Mouse (Mus musculus) embryonic facial prominence, embryonic 12.5 days (tissue): ENCODE measurements around the gene Vps53. TPM values are rescaled to one million over a fixed set of nuclear protein-coding genes. Genes with fewer than 3 reads are reported as not detected.

Source experiments
- ATAC-seq: fragments of 200-750 bp; cut with Nextera tagmentation; 2 replicates; pipeline ENCODE4 v1.8.0; 2017; ENCODE audit not compliant: insufficient number of reproducible peaks, insufficient read depth, low FRiP score, low TSS enrichment
- H3K27ac ChIP-seq: fragments of 300-500 bp; sonication (generic); 2 replicates; pipeline ENCODE4 v1.5.1; 2016; ENCODE audit warnings: mild to moderate bottlenecking
- H3K27me3 ChIP-seq: fragments of 300-500 bp; sonication (generic); 2 replicates; pipeline ENCODE4 v1.6.1; 2016; ENCODE audit warnings: mild to moderate bottlenecking, moderate library complexity
- H3K36me3 ChIP-seq: fragments of 300-500 bp; sonication (generic); 2 replicates; pipeline ENCODE4 v1.6.1; 2016; ENCODE audit warnings: mild to moderate bottlenecking
- H3K4me1 ChIP-seq: fragments of 300-500 bp; sonication (generic); 2 replicates; pipeline ENCODE4 v1.6.1; 2016
- H3K4me2 ChIP-seq: fragments of 300-500 bp; sonication (generic); replicated peaks from 2 replicates; pipeline ENCODE4 v1.6.1; 2016; ENCODE audit warnings: mild to moderate bottlenecking, moderate library complexity
- H3K4me3 ChIP-seq: fragments of 300-500 bp; sonication (generic); 2 replicates; pipeline ENCODE4 v1.5.1; 2016; ENCODE audit warnings: mild to moderate bottlenecking
- H3K9ac ChIP-seq: fragments of 300-500 bp; sonication (generic); 2 replicates; pipeline ENCODE4 v1.6.1; 2016; ENCODE audit warnings: mild to moderate bottlenecking, moderate library complexity
- H3K9me3 ChIP-seq: fragments of 300-500 bp; sonication (generic); 2 replicates; pipeline ENCODE4 v1.6.1; 2016; ENCODE audit warnings: mild to moderate bottlenecking, moderate library complexity
- WGBS: fragments of 180-500 bp; shearing (Covaris S2); methylation state at CpG from one replicate; pipeline ENCODE4 v1.1.7; 2016; 5-methylcytosine and 5-hydroxymethylcytosine counted together
- polyA plus RNA-seq: library from polyadenylated mRNA; unstranded; fragments of >200 nt; fragmentation: Nextera tagmentation; extraction: Ambion mirVana; gene quantifications from 2 replicates; pipeline ENCODE4 v1.2.1, GENCODE M21; 2016

Vps53 gene
- polyA plus RNA-seq, 1 experiment from 2014 or later, result 44.1 TPM

DNA sequence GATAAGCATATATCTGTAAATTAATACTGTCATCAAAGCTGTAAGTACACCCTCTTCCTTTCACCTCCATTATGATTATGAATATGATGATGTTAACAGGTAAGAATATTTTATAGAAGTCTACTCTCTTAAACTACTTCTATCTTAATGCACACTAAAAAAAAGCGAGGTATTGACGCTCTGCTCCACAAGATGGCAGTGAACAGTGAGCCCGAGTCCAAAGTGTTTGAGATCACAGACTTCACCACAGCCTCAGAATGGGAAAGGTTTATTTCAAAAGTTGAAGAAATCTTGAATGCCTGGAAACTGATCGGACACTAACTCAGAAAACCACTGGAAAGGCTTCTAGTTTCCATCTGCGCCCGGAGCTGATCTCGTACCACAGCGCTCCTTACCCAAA is 85.8 kb downstream of the Vps53 start:
- H3K27me3 ChIP-seq, result no peaks in the 10 kb centered on the region
- 87% methylated on average over 8 of the region's 8 CpGs for WGBS
- H3K36me3 ChIP-seq, result peaks cover 3% of the 10 kb centered on the region; the same call in 1 of the 2 replicates
- no peak overlapping the region for H3K4me2 ChIP-seq
- ATAC-seq, result no peak
- no peaks in the 10 kb centered on the region for H3K9me3 ChIP-seq
- peaks cover 5% of the 10 kb centered on the region; the same call in 1 of the 2 replicates for H3K4me1 ChIP-seq
- no peak overlapping the region for H3K4me3 ChIP-seq
- H3K9ac ChIP-seq, result no peak overlapping the region
- no peak overlapping the region for H3K27ac ChIP-seq

- no peak overlapping the region for H3K4me2 ChIP-seq
- ATAC-seq, result no peak
These were observed 89.7 kb downstream of the Vps53 start for GRCm38 (mm10) chr11:76089776-76090175.

DNA sequence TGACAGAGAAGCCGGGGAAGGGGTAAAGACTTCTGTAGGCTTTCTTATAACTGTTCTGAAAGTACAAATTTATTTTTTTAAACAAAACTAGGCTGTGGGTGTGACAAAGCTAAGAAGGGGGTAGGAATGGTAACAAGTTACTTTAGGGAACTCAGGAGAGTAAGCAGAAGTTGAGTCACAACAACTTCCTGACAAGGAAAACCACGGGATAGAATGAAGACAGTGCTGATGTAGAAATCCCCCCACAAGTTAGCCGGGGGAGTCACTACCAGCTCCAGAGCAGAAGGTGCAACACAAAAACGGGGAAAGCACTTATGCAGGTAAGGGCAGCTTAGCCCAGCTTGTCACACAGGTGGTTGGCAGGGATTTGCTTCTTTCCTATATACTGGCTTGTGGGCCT is 90.9 kb downstream of the Vps53 start:
- Histone ChIP-seq H3K9ac (no peak overlapping the region), H3K4me3 (no peak overlapping the region), H3K27me3 (no peaks in the 10 kb centered on the region), H3K4me2 (no peak overlapping the region), H3K4me1 (peaks cover 13% of the 10 kb centered on the region; the same call in 1 of the 2 replicates), H3K9me3 (no peaks in the 10 kb centered on the region), H3K36me3 (peaks cover 4% of the 10 kb centered on the region; the same call in 1 of the 2 replicates), H3K27ac (no peak overlapping the region)
- no peak for ATAC-seq
- 83% methylated on average over 4 of the region's 4 CpGs for WGBS

More at GRCm38 (mm10) chr11:76089776-76090175, 89.7 kb downstream of the Vps53 start:
- Histone ChIP-seq H3K27ac (no peak overlapping the region), H3K4me1 (peaks cover 5% of the 10 kb centered on the region; the same call in 1 of the 2 replicates), H3K9me3 (no peaks in the 10 kb centered on the region), H3K27me3 (no peaks in the 10 kb centered on the region), H3K36me3 (peaks cover 4% of the 10 kb centered on the region; the same call in 1 of the 2 replicates), H3K4me3 (no peak overlapping the region), H3K9ac (no peak overlapping the region)
- 89% methylated on average over 6 of the region's 6 CpGs for WGBS

- Histone ChIP-seq H3K27me3 (no peaks in the 10 kb centered on the region), H3K4me2 (no peak overlapping the region), H3K4me3 (no peak overlapping the region), H3K36me3 (peaks cover 19% of the 10 kb centered on the region), H3K9me3 (no peaks in the 10 kb centered on the region), H3K27ac (no peak overlapping the region), H3K4me1 (peaks cover 13% of the 10 kb centered on the region; the same call in 1 of the 2 replicates), H3K9ac (no peak overlapping the region)
- WGBS, result 65% methylated on average over 5 of the region's 5 CpGs
- no peak for ATAC-seq
These were observed 93.4 kb downstream of the Vps53 start for GRCm38 (mm10) chr11:76085898-76086591.

GRCm38 (mm10) chr11:76084943-76085342 is 94.5 kb downstream of the Vps53 start:
- Histone ChIP-seq H3K36me3 (peaks cover 29% of the 10 kb centered on the region), H3K9me3 (no peaks in the 10 kb centered on the region), H3K4me1 (peaks cover 11% of the 10 kb centered on the region; the same call in 1 of the 2 replicates), H3K4me2 (no peak overlapping the region), H3K27me3 (no peaks in the 10 kb centered on the region), H3K4me3 (no peak overlapping the region), H3K9ac (no peak overlapping the region), H3K27ac (no peak overlapping the region)
- no peak for ATAC-seq
- 95% methylated on average over 1 of the region's 1 CpGs for WGBS

- no peaks in the 10 kb centered on the region for H3K27me3 ChIP-seq
- no peak overlapping the region for H3K9ac ChIP-seq
- no peaks in the 10 kb centered on the region for H3K9me3 ChIP-seq
- H3K4me3 ChIP-seq, result no peak overlapping the region
- H3K27ac ChIP-seq, result no peak overlapping the region; the same call in none of the 2 replicates
- peaks cover 39% of the 10 kb centered on the region for H3K36me3 ChIP-seq
- ATAC-seq, result no peak
- peaks cover 11% of the 10 kb centered on the region; the same call in 1 of the 2 replicates for H3K4me1 ChIP-seq
- no peak overlapping the region for H3K4me2 ChIP-seq
- WGBS, result 32% methylated on average over 3 of the region's 3 CpGs
These were observed 95.5 kb downstream of the Vps53 start for GRCm38 (mm10) chr11:76083941-76084367.

DNA sequence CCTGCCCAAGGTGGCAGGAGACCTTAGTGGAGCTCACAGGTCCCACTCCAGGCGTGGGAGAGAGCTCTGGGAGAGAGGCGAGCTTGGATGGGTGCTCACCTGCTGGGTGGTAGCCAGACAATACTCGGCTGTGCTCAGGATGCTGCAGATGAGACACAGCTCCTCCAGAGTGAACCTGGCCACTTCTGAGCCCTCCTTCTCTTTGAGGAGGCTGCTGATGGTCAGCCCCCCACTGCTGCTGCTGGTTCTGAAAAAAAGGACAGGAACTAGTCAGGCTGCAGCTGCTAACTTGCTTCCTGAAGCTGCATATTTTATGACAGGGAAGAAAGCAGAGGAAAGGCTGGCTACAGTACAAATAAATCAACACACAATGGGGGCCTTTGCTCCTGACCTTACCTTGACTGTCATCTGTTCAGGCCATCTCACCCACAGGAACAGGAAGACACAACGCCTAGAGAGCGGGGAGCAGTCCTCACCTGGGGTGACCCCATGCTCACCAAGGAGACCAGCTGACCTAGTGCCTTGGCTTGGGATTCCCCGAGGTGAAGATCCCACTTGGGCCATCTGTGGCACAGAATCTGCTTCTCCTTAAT is 98.3 kb downstream of the Vps53 start:
- Histone ChIP-seq H3K4me3 (no peak overlapping the region), H3K9ac (no peak overlapping the region), H3K27me3 (no peaks in the 10 kb centered on the region), H3K27ac (no peak overlapping the region), H3K4me1 (peaks cover 11% of the 10 kb centered on the region; the same call in 1 of the 2 replicates), H3K4me2 (no peak overlapping the region), H3K36me3 (peaks cover 41% of the 10 kb centered on the region), H3K9me3 (no peaks in the 10 kb centered on the region)
- ATAC-seq, result no peak
- WGBS, result 82% methylated on average over 6 of the region's 6 CpGs

GRCm38 (mm10) chr11:76080293-76080692 is 99.2 kb downstream of the Vps53 start:
- H3K9me3 ChIP-seq, result no peaks in the 10 kb centered on the region
- H3K27me3 ChIP-seq, result no peaks in the 10 kb centered on the region
- no peak for ATAC-seq
- H3K27ac ChIP-seq, result no peak overlapping the region
- H3K4me3 ChIP-seq, result no peak overlapping the region
- H3K9ac ChIP-seq, result no peak overlapping the region
- 49% methylated on average over 2 of the region's 2 CpGs for WGBS
- peaks cover 46% of the 10 kb centered on the region for H3K36me3 ChIP-seq
- no peak overlapping the region for H3K4me2 ChIP-seq
- H3K4me1 ChIP-seq, result peaks cover 14% of the 10 kb centered on the region; the same call in 1 of the 2 replicates

GRCm38 (mm10) chr11:76077341-76077740 is 102.1 kb downstream of the Vps53 start:
- ATAC-seq, result no peak
- H3K27ac ChIP-seq, result no peak overlapping the region
- H3K4me1 ChIP-seq, result peaks cover 19% of the 10 kb centered on the region
- 88% methylated on average over 6 of the region's 6 CpGs for WGBS
- H3K9ac ChIP-seq, result no peak overlapping the region
- H3K4me3 ChIP-seq, result no peak overlapping the region
- no peak overlapping the region for H3K4me2 ChIP-seq
- H3K9me3 ChIP-seq, result no peaks in the 10 kb centered on the region
- no peaks in the 10 kb centered on the region for H3K27me3 ChIP-seq
- peaks cover 43% of the 10 kb centered on the region for H3K36me3 ChIP-seq

DNA sequence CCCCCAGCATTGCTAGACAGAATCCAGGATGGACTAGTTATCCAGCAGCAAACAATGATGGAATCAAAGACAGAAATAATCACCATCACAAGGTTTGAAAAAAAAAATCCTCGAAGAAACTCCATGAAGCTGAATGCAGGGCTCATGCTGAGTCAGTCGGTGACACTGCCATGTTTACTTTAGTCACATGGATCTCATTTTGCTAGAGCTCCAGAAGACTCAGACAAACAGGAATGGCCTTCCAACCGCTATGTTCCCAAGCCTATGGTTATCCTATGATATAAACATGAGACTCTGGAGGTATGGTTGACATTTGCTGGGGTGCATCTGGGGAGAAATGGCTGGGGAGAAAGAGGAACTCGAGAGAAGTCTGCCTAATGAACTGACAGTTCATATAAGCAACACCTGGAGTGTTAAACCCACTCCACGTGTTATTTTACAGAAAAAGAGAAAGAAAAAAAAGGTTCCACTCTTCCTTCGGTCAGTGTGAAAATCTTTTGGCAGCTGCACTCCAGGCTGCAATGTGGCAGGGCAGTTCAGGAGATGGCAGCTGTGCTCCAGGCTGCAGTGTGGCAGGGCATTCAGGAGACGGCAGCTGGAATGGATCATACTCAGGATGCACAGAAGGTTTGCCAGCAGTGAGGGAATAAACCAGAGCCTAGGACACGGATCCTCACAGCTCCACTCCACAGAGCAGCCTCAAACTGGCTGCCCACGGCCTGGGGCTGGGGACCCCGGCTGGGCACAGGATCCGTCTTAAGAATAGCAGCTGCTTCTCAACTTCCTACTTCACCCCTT is 105.0 kb downstream of the Vps53 start:
- H3K27ac ChIP-seq, result peak overlapping the region; percentile 58; the same call in 1 of the 2 replicates
- H3K9me3 ChIP-seq, result no peaks in the 10 kb centered on the region

DNA sequence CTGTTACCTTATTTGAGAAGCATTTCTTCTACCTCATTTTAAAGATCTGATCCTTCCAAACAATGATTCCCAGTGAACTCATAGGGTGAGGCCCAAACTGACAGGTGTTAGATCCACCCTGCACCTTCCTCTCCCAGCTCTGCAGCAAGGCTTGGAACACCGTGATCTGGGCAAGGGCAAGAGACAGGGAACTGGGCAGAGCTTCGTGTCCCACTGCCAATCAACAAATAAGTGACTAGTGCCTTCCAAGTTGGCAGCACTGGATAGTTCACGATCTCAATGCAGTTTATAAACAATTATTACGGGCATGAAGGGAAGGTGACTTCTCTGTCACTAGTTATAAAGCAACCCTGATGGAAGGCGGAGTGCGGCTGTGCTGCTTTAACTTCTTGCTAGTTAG is 109.6 kb downstream of the Vps53 start:
- H3K9me3 ChIP-seq, result no peaks in the 10 kb centered on the region
- ATAC-seq, result no peak
- H3K4me2 ChIP-seq, result no peak overlapping the region
- no peak overlapping the region for H3K4me3 ChIP-seq
- WGBS, result 92% methylated on average over 6 of the region's 6 CpGs
- H3K4me1 ChIP-seq, result peaks cover 11% of the 10 kb centered on the region
- no peak overlapping the region for H3K9ac ChIP-seq
- H3K36me3 ChIP-seq, result peaks cover 7% of the 10 kb centered on the region; the same call in 1 of the 2 replicates
- H3K27me3 ChIP-seq, result no peaks in the 10 kb centered on the region
- no peak overlapping the region for H3K27ac ChIP-seq

More for the DNA sequence above, 105.0 kb downstream of the Vps53 start:
- ATAC-seq, result peak; percentile 35; the same call in 1 of the 2 replicates
- H3K4me3 ChIP-seq, result no peak overlapping the region
- no peak overlapping the region for H3K4me2 ChIP-seq
- H3K9ac ChIP-seq, result no peak overlapping the region
- H3K27me3 ChIP-seq, result no peaks in the 10 kb centered on the region
- H3K4me1 ChIP-seq, result peaks cover 19% of the 10 kb centered on the region
- H3K36me3 ChIP-seq, result peaks cover 23% of the 10 kb centered on the region
- WGBS, result 44% methylated on average over 11 of the region's 11 CpGs
